Mouse (Mus musculus) bone marrow macrophage, adult 2 months (primary cell): ENCODE measurements around the gene Helq. TPM values are rescaled to one million over a fixed set of nuclear protein-coding genes. Genes with fewer than 3 reads are reported as not detected.
A peak's percentile ranks its signal among the peaks of the same experiment; 100 is the strongest.

Experiments used
- H3K27ac ChIP-seq: 2 replicates; pipeline ENCODE4 v1.5.1; 2012; ENCODE audit warnings: low read depth, low read length; ENCODE audit not compliant: insufficient read depth
- H3K4me1 ChIP-seq: 2 replicates; pipeline ENCODE4 v1.6.1; 2012; ENCODE audit warnings: low read length; ENCODE audit not compliant: control insufficient read depth, insufficient read depth
- H3K4me3 ChIP-seq: 2 replicates; pipeline ENCODE4 v1.5.1; 2012; ENCODE audit warnings: mild to moderate bottlenecking, low read length, moderate library complexity; ENCODE audit not compliant: insufficient read depth
- CTCF ChIP-seq: IDR thresholded peaks from 2 replicates; pipeline ENCODE4 v1.5.1; 2012; ENCODE audit warnings: low read depth, mild to moderate bottlenecking, low read length, moderate library complexity
- POLR2A ChIP-seq: IDR thresholded peaks from 2 replicates; pipeline ENCODE4 v1.6.1; 2012; ENCODE audit warnings: mild to moderate bottlenecking, low read depth, low read length, borderline replicate concordance
- polyA plus RNA-seq: library from polyadenylated mRNA; stranded (reverse); fragments of >200 nt; gene quantifications from 2 replicates; pipeline ENCODE4 v1.2.4, GENCODE M21; 2012; ENCODE audit not compliant: missing spikeins, insufficient read depth, insufficient read length

The Helq gene
- polyA plus RNA-seq, 1 experiment: 2.5 TPM

- H3K27ac ChIP-seq: no peak overlapping the region
- no peaks in the 10 kb centered on the region for H3K4me1 ChIP-seq
- no peak overlapping the region for H3K4me3 ChIP-seq
- no peak for TF ChIP-seq POLR2A
- no peak for TF ChIP-seq CTCF
Measured at GRCm38 (mm10) chr5:100832680-100833079, 34.3 kb upstream of the Helq start.

- no peak overlapping the region for H3K4me3 ChIP-seq
- TF ChIP-seq POLR2A: no peak
- TF ChIP-seq CTCF: no peak
- no peak overlapping the region for H3K27ac ChIP-seq
- H3K4me1 ChIP-seq: no peaks in the 10 kb centered on the region
Measured at GRCm38 (mm10) chr5:100828701-100829100, 30.3 kb upstream of the Helq start.

- Histone ChIP-seq H3K27ac (no peak overlapping the region), H3K4me1 (no peaks in the 10 kb centered on the region), H3K4me3 (no peak overlapping the region)
- no peak for TF ChIP-seq POLR2A
- TF ChIP-seq CTCF: no peak
Measured at GRCm38 (mm10) chr5:100826531-100826930, 28.1 kb upstream of the Helq start.

DNA sequence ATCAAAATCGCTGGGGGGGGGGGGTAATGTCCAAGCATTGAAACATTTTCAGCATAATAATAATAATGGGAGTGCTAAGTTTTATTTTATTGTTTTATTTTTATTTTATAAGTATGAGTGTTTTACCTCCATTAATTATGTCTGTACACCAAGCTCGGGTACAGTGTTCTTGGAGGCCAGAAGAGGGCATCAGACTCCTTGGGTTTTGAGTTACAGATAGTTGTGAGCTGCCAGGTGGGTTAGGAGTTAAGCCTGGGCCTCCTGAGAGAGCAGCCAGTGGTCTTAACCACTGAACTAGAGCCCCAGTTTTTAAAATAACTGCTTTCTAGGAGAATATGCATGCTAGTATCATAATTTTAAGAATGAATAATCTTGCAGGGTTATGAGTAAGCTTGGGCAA, 27.6 kb upstream of the Helq start:
- Histone ChIP-seq H3K27ac (no peak overlapping the region), H3K4me1 (no peaks in the 10 kb centered on the region), H3K4me3 (no peak overlapping the region)
- TF ChIP-seq POLR2A (no peak), CTCF (peak; percentile 26; the same call in 1 of the 2 replicates)

DNA sequence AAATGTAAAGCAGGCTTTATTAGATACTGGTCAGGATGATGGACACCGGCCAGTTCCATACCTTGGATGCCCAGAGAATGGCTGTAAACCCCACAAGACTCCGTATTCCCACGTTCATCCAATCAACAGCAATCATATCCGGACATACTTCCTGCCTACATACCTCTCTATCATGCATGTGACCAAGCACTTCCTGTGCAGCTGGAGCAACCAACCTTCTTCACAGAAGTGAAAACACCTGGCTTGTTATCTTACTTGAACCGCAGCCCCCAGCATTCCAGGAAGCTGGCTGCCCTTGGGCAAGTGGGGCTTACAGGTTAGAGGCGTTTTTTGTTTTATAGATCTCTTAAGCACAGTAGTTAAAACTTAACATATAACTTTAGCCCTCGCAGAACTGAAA, 24.4 kb upstream of the Helq start:
- no peak for TF ChIP-seq CTCF
- Histone ChIP-seq H3K4me1 (peaks cover 3% of the 10 kb centered on the region; the same call in 1 of the 2 replicates), H3K4me3 (no peak overlapping the region), H3K27ac (no peak overlapping the region)

GRCm38 (mm10) chr5:100821375-100821774, 23.0 kb upstream of the Helq start:
- TF ChIP-seq CTCF (no peak), POLR2A (no peak)
- Histone ChIP-seq H3K4me1 (peaks cover 3% of the 10 kb centered on the region; the same call in 1 of the 2 replicates), H3K27ac (no peak overlapping the region), H3K4me3 (no peak overlapping the region)

- peaks cover 3% of the 10 kb centered on the region; the same call in 1 of the 2 replicates for H3K4me1 ChIP-seq
- peak within 1 kb of the TSS; percentile 44 for H3K27ac ChIP-seq
- TF ChIP-seq POLR2A (no peak), CTCF (no peak)
- H3K4me3 ChIP-seq: peak within 1 kb of the TSS; percentile 96
Measured at GRCm38 (mm10) chr5:100820483-100821184, 22.2 kb upstream of the Helq start, which contains the start of gene Abraxas1. Gene Abraxas1, minus strand, starts transcription at chr5:100820965.

DNA sequence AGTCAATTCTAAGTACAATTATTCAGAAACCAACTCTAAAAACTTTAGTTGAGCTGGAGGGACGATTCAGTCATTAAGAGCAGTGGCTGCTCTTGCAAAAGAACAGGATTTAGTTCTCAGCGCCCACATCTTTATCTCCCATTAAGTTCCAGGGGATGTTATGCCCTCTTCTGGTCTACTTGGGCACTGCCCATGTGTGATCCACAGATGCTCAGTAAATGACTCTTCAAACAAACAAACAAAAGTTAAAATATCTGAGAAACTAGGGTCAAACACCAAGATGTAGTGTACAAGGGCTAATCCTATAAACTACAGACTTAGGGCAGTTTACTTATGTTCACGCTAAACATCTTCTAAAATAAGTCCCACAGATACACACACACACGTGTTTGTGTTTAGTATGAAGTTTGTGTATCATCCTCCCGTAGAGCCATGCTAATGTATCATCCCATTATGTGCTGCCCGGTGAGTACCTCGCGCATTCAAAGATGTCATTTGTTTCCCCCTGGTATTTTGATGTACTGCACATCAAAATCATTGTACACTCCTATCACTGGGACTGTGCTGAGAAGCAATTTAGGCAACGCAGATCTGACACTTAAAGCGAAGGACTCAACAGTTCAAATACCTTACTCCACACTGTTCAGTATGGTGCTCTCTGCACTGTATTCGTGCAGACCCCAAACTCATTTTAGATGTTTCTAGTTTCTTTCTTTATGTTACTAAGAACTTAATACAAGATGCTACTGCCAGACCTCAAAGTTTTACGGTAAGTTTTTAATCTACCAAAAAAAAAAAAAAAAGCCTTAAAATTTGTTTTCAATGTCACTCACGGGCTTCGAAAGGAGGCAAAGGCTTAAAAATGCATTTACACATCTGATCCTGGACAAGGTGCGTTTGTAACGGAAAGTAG, 21.4 kb upstream of the Helq start:
- peak overlapping the region; percentile 44; the same call in 1 of the 2 replicates for H3K27ac ChIP-seq

DNA sequence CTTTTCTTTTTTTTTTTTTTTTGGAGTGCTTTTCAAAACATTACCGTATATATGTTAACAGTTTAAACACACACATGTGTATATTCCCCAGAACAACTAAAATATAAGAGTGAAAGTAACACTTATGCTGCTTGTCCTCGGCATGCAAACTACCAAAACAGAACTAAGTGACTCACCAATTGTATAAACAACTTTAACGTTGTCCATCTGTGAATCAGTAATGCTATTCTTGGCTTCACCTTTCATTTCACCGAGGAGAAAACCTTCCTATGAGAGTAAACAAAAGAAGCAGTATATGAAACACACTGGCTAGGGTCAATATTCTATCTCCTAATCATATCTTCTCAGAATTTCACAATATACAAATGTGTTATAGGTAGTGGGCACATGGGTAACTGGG, 19.9 kb upstream of the Helq start:
- Histone ChIP-seq H3K27ac (no peak overlapping the region), H3K4me3 (no peak overlapping the region), H3K4me1 (peaks cover 3% of the 10 kb centered on the region; the same call in 1 of the 2 replicates)
- no peak for TF ChIP-seq POLR2A
- no peak for TF ChIP-seq CTCF

More for the DNA sequence above, 21.4 kb upstream of the Helq start:
- H3K4me1 ChIP-seq: peaks cover 3% of the 10 kb centered on the region; the same call in 1 of the 2 replicates
- H3K4me3 ChIP-seq: peak overlapping the region; percentile 96
- TF ChIP-seq POLR2A (no peak), CTCF (no peak)

DNA sequence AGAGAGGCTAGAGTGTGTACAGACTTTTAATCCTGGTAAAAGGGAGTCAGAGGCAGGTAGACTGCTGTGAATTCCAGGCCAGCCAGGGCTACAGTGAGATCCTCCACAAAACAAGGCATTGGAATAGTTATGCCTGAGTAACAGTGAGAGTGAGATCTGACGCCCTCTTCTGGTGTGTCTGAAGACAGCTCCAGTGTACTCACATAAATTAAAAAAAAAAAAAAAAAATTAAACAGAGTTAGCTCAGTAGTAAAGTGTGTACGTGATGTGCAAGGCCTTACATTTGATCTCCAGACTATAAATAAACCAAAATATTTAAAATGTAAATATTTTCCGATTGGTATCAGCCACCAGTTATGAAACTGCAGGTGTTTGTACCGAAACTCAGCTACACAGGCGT, 4.3 kb downstream of the Helq start:
- H3K27ac ChIP-seq: no peak overlapping the region
- TF ChIP-seq CTCF (no peak), POLR2A (no peak)
- no peak overlapping the region for H3K4me3 ChIP-seq
- H3K4me1 ChIP-seq: no peaks in the 10 kb centered on the region
